18 mouse cellular contexts compared by ENCODE assay signal in the genomic region with DNA sequence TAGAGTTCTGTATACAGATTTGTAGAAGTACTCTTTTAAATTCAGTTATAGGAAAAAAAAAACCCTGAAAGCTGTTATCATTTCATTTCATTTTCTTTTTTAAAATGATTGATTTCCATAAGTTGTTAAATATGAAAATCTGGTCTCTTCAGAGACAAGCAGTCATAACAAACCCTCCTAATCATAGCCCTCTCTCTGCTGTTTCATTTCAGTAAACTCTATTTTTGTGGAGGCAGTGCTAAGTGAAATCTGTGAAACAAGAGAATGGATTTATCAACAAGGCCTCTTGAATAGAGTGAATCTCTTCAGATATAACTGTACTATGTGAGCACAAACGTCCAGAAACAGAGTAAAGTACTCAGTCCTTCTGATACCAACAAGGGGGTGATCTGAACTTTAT.
DNase-seq lines count a peak whose midpoint lies in the region; ATAC-seq and TF ChIP-seq lines count a peak whose summit lies in the region.
"Had no signal": no experiment of that assay in that cellular context is flagged by ENCODE, and none has a peak within 500 bp of the region (broad histone marks: within the 10 kb centered on the region; RNA-seq: fewer than 3 reads in every experiment).

No protein-coding gene starts in this region.

- peak overlapping the region; percentile 46; the same call in 1 of the 2 replicates for H3K27ac ChIP-seq in forebrain, embryonic 16.5 days (ENCODE audit: low read length)
- no peak overlapping the region for H3K27ac ChIP-seq in forebrain, embryonic 14.5 days (ENCODE audit: low read depth, low read length)
- H3K27ac ChIP-seq in lung, postnatal 0 days (ENCODE audit: low read length) = no peak overlapping the region
- H3K27ac ChIP-seq: embryonic facial prominence, embryonic 10.5 days; embryonic facial prominence, embryonic 12.5 days; forebrain, embryonic 13.5 days had no signal

- no peak for TF ChIP-seq CTCF in lung, postnatal 0 days (IDR thresholded peaks at IDR 0.05)

- peak; percentile 61 for ATAC-seq in forebrain, embryonic 16.5 days
- no peak for ATAC-seq in forebrain, embryonic 14.5 days
- peak; percentile 74 for ATAC-seq in frontal cortex, adult (ENCODE audit: low TSS enrichment)
- no peak for ATAC-seq in lung, postnatal 0 days
- ATAC-seq: forebrain, embryonic 13.5 days had no signal

- DNase-seq in forebrain, embryonic 14.5 days (ENCODE audit: low spot score) = no peak
- no peak for DNase-seq in frontal cortex, postnatal 36 days (ENCODE audit: low spot score in 2 of 2)
- DNase-seq in brain, embryonic 18.5 days (ENCODE audit: low read depth, low spot score) = peak; percentile 57
- DNase-seq in lung, postnatal 0 days (ENCODE audit: low spot score) = no peak
- no peak for DNase-seq in right cerebral cortex, adult 2 months (ENCODE audit: low spot score in 2 of 2)
- DNase-seq: adrenal gland, adult 2 months; adrenal gland, postnatal 10 days; adrenal gland, postnatal 36 days; cerebellum, adult 11-12 months; cerebellum, adult 2 months; cerebellum, adult 9-10 months; cerebellum, postnatal 10 days; cerebellum, postnatal 25 days had no signal

- no peak overlapping the region for H3K9ac ChIP-seq in forebrain, embryonic 16.5 days (replicated peaks; ENCODE audit: low read depth, low read length)
- H3K9ac ChIP-seq in forebrain, embryonic 14.5 days (ENCODE audit: low read length) = no peak overlapping the region
- no peak overlapping the region for H3K9ac ChIP-seq in lung, postnatal 0 days (replicated peaks; ENCODE audit: low read depth)
- H3K9ac ChIP-seq: embryonic facial prominence, embryonic 12.5 days; forebrain, embryonic 13.5 days had no signal

- no peaks in the 10 kb centered on the region for H3K9me3 ChIP-seq in forebrain, embryonic 16.5 days (ENCODE audit: control insufficient read depth, low read length)
- H3K9me3 ChIP-seq in forebrain, embryonic 14.5 days (replicated peaks; ENCODE audit: control insufficient read depth, low read length) = no peaks in the 10 kb centered on the region
- no peaks in the 10 kb centered on the region for H3K9me3 ChIP-seq in lung, postnatal 0 days (ENCODE audit: low read length)
- H3K9me3 ChIP-seq: embryonic facial prominence, embryonic 10.5 days; embryonic facial prominence, embryonic 12.5 days; forebrain, embryonic 13.5 days had no signal

- H3K36me3 ChIP-seq in forebrain, embryonic 16.5 days (ENCODE audit: control insufficient read depth, insufficient read depth) = no peaks in the 10 kb centered on the region
- H3K36me3 ChIP-seq in forebrain, embryonic 14.5 days (ENCODE audit: control insufficient read depth, insufficient read depth, low read length) = no peaks in the 10 kb centered on the region
- no peaks in the 10 kb centered on the region for H3K36me3 ChIP-seq in lung, postnatal 0 days (ENCODE audit: insufficient read depth, low read length)
- H3K36me3 ChIP-seq: embryonic facial prominence, embryonic 10.5 days; embryonic facial prominence, embryonic 12.5 days had no signal

- H3K4me2 ChIP-seq in forebrain, embryonic 16.5 days (ENCODE audit: low read length) = no peak overlapping the region
- no peak overlapping the region for H3K4me2 ChIP-seq in forebrain, embryonic 14.5 days (ENCODE audit: low read length)
- H3K4me2 ChIP-seq in lung, postnatal 0 days (replicated peaks; ENCODE audit: low read depth, low read length) = no peak overlapping the region
- H3K4me2 ChIP-seq: embryonic facial prominence, embryonic 12.5 days; forebrain, embryonic 13.5 days had no signal

- no peak for TF ChIP-seq EP300 in lung, postnatal 0 days (IDR thresholded peaks at IDR 0.05)

- no peaks in the 10 kb centered on the region for H3K27me3 ChIP-seq in forebrain, embryonic 16.5 days (replicated peaks; ENCODE audit: control insufficient read depth, insufficient read depth, low read length)
- no peaks in the 10 kb centered on the region for H3K27me3 ChIP-seq in forebrain, embryonic 14.5 days (replicated peaks; ENCODE audit: control insufficient read depth, insufficient read depth, low read length)
- no peaks in the 10 kb centered on the region for H3K27me3 ChIP-seq in lung, postnatal 0 days (replicated peaks; ENCODE audit: insufficient read depth, low read length)
- H3K27me3 ChIP-seq: embryonic facial prominence, embryonic 12.5 days; forebrain, embryonic 13.5 days had no signal

- H3K4me1 ChIP-seq in forebrain, embryonic 16.5 days (replicated peaks; ENCODE audit: control insufficient read depth, insufficient read depth, low read length) = no peaks in the 10 kb centered on the region
- H3K4me1 ChIP-seq in forebrain, embryonic 14.5 days (ENCODE audit: control insufficient read depth, insufficient read depth, low read length) = no peaks in the 10 kb centered on the region
- no peaks in the 10 kb centered on the region for H3K4me1 ChIP-seq in lung, postnatal 0 days (ENCODE audit: insufficient read depth, low read depth, low read length)
- H3K4me1 ChIP-seq: embryonic facial prominence, embryonic 10.5 days; embryonic facial prominence, embryonic 12.5 days; forebrain, embryonic 13.5 days had no signal

- no peak overlapping the region for H3K4me3 ChIP-seq in forebrain, embryonic 16.5 days (replicated peaks; ENCODE audit: low read length)
- no peak overlapping the region for H3K4me3 ChIP-seq in forebrain, embryonic 14.5 days (ENCODE audit: low read depth, low read length)
- no peak overlapping the region for H3K4me3 ChIP-seq in lung, postnatal 0 days (ENCODE audit: low read depth, low read length)
- H3K4me3 ChIP-seq: embryonic facial prominence, embryonic 10.5 days; embryonic facial prominence, embryonic 12.5 days; forebrain, embryonic 13.5 days had no signal

- 46% methylated on average over 1 of the region's 1 CpGs for WGBS in forebrain, embryonic 16.5 days
- 56% methylated on average over 1 of the region's 1 CpGs for WGBS in forebrain, embryonic 14.5 days
- WGBS in lung, postnatal 0 days = 27% methylated on average over 1 of the region's 1 CpGs

Comparison
In these comparisons a context has a peak if more than half of its experiments do, and no peak if none do; other contexts are left out.
1. ATAC-seq: peak in forebrain, embryonic 16.5 days (single experiment) and frontal cortex, adult (single experiment); none in forebrain, embryonic 14.5 days (single experiment) and lung, postnatal 0 days (single experiment).